Mouse (Mus musculus) intestine, embryonic 14.5 days (tissue): ENCODE data around the gene Lrrc73. TPM values are rescaled to one million over a fixed set of nuclear protein-coding genes. Genes with fewer than 3 reads are reported as not detected.

Source experiments
- microRNA counts: library from miRNA; unstranded; fragments of <30 nt; microRNA quantifications from one replicate; lab custom pipeline; 2016
- microRNA-seq: library from miRNA; unstranded; fragments of <30 nt; microRNA quantifications from one replicate; pipeline ENCODE4, GENCODE M21; 2016
- polyA plus RNA-seq: library from polyadenylated mRNA; unstranded; fragments of >200 nt; fragmentation: Nextera tagmentation; extraction: Ambion mirVana; gene quantifications from 2 replicates; pipeline ENCODE4 v1.2.1, GENCODE M21; 2014

The Lrrc73 gene
- polyA plus RNA-seq, 1 experiment from 2014 or later, result 0.65 TPM

MicroRNA genes within 50 kb of the gene (microRNA counts, 519-probe panel; counts per million panel counts)
- microRNA mmu-miR-693-3p (lab: Ali Mortazavi, UCI), result not detected
- microRNA mmu-miR-693-5p (lab: Ali Mortazavi, UCI), result not detected

Small RNA genes within 50 kb of the gene (microRNA-seq; reads per million reads assigned to microRNA genes)
- 0.34 reads per million for gene Mir693

Other genes with a start within 250 kb of the Lrrc73 start
- 5.2 and 6.5 TPM in 2 replicates for gene Vegfa, start 221.2 kb upstream of the Lrrc73 start, polyA plus RNA-seq
- 144 and 150 TPM in 2 replicates for gene Mrps18a, start 142.5 kb upstream of the Lrrc73 start, polyA plus RNA-seq
- 11.7 and 14.6 TPM in 2 replicates for gene Rsph9, start 109.3 kb upstream of the Lrrc73 start, polyA plus RNA-seq
- 32.2 and 34.4 TPM in 2 replicates for gene Mad2l1bp, start 100.0 kb upstream of the Lrrc73 start, polyA plus RNA-seq
- 29.9 and 30.7 TPM in 2 replicates for gene Gtpbp2, start 92.5 kb upstream of the Lrrc73 start, polyA plus RNA-seq
- 9.7 and 12.8 TPM in 2 replicates for gene Polh, start 50.9 kb upstream of the Lrrc73 start, polyA plus RNA-seq
- 54.1 and 61.0 TPM in 2 replicates for gene Xpo5, start 50.7 kb upstream of the Lrrc73 start, polyA plus RNA-seq
- 93.7 and 96.4 TPM in 2 replicates for gene Polr1c, start 5.5 kb upstream of the Lrrc73 start, polyA plus RNA-seq
- gene Yipf3, start 5.5 kb upstream of the Lrrc73 start, polyA plus RNA-seq, result 102 and 112 TPM in 2 replicates
- gene Tjap1, start 29.5 kb downstream of the Lrrc73 start, polyA plus RNA-seq, result 32.4 and 35.7 TPM in 2 replicates
- gene Dlk2, start 43.9 kb downstream of the Lrrc73 start, polyA plus RNA-seq, result 0.19 and 0.58 TPM in 2 replicates
- gene Abcc10, start 74.8 kb downstream of the Lrrc73 start, polyA plus RNA-seq, result 5.4 and 5.6 TPM in 2 replicates
- gene Zfp318, start 130.2 kb downstream of the Lrrc73 start, polyA plus RNA-seq, result 8.5 and 14.6 TPM in 2 replicates
- gene Crip3, start 175.4 kb downstream of the Lrrc73 start, polyA plus RNA-seq, result 0.57 and 0.67 TPM in 2 replicates
- not detected in 2 replicates for gene Slc22a7, start 184.9 kb downstream of the Lrrc73 start, polyA plus RNA-seq
- gene Ttbk1, start 234.1 kb downstream of the Lrrc73 start, polyA plus RNA-seq, result 0.32 and 0.39 TPM in 2 replicates
- gene Dnph1, start 243.2 kb downstream of the Lrrc73 start, polyA plus RNA-seq, result 58.4 and 64.4 TPM in 2 replicates